Mouse (Mus musculus) C2C12 (cell line): ENCODE results near the gene Sh3glb2.

ENCODE experiments used
- CEBPB ChIP-seq: IDR thresholded peaks from one replicate; pipeline ENCODE4 v1.6.1; 2011; ENCODE audit warnings: low read depth, mild to moderate bottlenecking, control low read depth, moderate library complexity
- CTCF ChIP-seq: IDR thresholded peaks from one replicate; pipeline ENCODE4 v1.5.1; 2011; ENCODE audit not compliant: control insufficient read depth, insufficient read depth, insufficient read length
- MAX ChIP-seq: IDR thresholded peaks from one replicate; pipeline ENCODE4 v1.6.1; 2011; ENCODE audit warnings: mild to moderate bottlenecking, control low read depth
- MYOD1 ChIP-seq: IDR thresholded peaks from one replicate; pipeline ENCODE4 v1.6.1; 2011; ENCODE audit warnings: low read depth; ENCODE audit not compliant: control insufficient read depth, insufficient read length
- USF1 ChIP-seq: IDR thresholded peaks from one replicate; pipeline ENCODE4 v1.6.1; 2011; ENCODE audit warnings: low read depth, mild to moderate bottlenecking, control low read depth, moderate library complexity

DNA sequence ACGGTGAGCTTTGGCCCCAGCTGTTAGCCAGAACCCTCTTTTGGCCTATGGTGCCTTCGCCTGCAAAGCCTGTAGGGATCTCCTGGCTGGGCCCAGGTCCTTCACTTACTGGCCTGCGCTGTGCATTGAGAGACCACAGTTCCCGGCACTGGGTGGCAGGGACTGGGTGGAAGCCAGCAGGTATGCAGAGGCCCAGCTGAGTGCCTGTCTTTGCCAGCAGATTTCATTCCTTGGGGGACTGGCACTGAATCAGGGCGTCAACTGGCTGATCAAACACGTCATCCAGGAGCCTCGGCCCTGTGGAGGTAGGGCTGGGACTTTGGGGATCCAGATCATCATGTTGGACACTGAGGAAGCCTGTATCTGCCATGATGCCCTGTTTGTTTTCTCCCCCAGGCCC, 36.6 kb upstream of the Sh3glb2 start:
- TF ChIP-seq CTCF, result no peak
- TF ChIP-seq MAX, result no peak
- TF ChIP-seq MYOD1, result no peak
- TF ChIP-seq USF1, result no peak
- TF ChIP-seq CEBPB, result no peak
